Mouse (Mus musculus) lung, embryonic 14.5 days (tissue): ENCODE measurements around the gene Ccpg1. TPM values are rescaled to one million over a fixed set of nuclear protein-coding genes. Genes with fewer than 3 reads are reported as not detected.

Experiments
- ATAC-seq: fragments of 200-750 bp; cut with Nextera tagmentation; 2 replicates; pipeline ENCODE4 v1.8.0; 2017; ENCODE audit warnings: mild to moderate bottlenecking, moderate TSS enrichment, moderate library complexity; ENCODE audit not compliant: insufficient read depth
- DNase-seq: peaks from one replicate; pipeline ENCODE4 v3.0.0-alpha.2; 2015
- H3K27ac ChIP-seq: fragments of 300-500 bp; sonication (generic); 2 replicates; pipeline ENCODE4 v1.5.1; 2014; ENCODE audit warnings: low read depth, mild to moderate bottlenecking, moderate library complexity
- H3K27me3 ChIP-seq: fragments of 300-500 bp; sonication (generic); 2 replicates; pipeline ENCODE4 v1.6.1; 2014; ENCODE audit warnings: low read length, control low read depth; ENCODE audit not compliant: insufficient read depth
- H3K36me3 ChIP-seq: fragments of 300-500 bp; sonication (generic); 2 replicates; pipeline ENCODE4 v1.6.1; 2014; ENCODE audit warnings: control low read depth; ENCODE audit not compliant: insufficient read depth
- H3K4me1 ChIP-seq: fragments of 300-500 bp; sonication (generic); 2 replicates; pipeline ENCODE4 v1.6.1; 2014; ENCODE audit warnings: antibody characterized with exemption, control low read depth; ENCODE audit not compliant: insufficient read depth
- H3K4me2 ChIP-seq: fragments of 300-500 bp; sonication (generic); 2 replicates; pipeline ENCODE4 v1.6.1; 2014; ENCODE audit warnings: mild to moderate bottlenecking
- H3K4me3 ChIP-seq: fragments of 300-500 bp; sonication (generic); 2 replicates; pipeline ENCODE4 v1.5.1; 2014; ENCODE audit warnings: low read depth, low read length
- H3K9ac ChIP-seq: fragments of 300-500 bp; sonication (generic); 2 replicates; pipeline ENCODE4 v1.6.1; 2014
- H3K9me3 ChIP-seq: fragments of 300-500 bp; sonication (generic); 2 replicates; pipeline ENCODE4 v1.6.1; 2016; ENCODE audit warnings: low read depth, low read length, control low read depth
- CTCF ChIP-seq: IDR thresholded peaks from 2 replicates; pipeline ENCODE4 v1.5.1; 2016; ENCODE audit warnings: antibody characterized with exemption, low read depth
- WGBS: fragments of 180-500 bp; shearing (Covaris S2); extraction: QIAGEN DNeasy Blood & Tissue Kit; methylation state at CpG from one replicate; pipeline ENCODE4 v1.1.7; 2014; 5-methylcytosine and 5-hydroxymethylcytosine counted together
- polyA plus RNA-seq: library from polyadenylated mRNA; unstranded; fragments of >200 nt; fragmentation: Nextera tagmentation; extraction: Ambion mirVana; gene quantifications from 2 replicates; pipeline ENCODE4 v1.2.1, GENCODE M21; 2014

Gene Ccpg1
- 19.4 and 20.6 TPM in 2 replicates for polyA plus RNA-seq

DNA sequence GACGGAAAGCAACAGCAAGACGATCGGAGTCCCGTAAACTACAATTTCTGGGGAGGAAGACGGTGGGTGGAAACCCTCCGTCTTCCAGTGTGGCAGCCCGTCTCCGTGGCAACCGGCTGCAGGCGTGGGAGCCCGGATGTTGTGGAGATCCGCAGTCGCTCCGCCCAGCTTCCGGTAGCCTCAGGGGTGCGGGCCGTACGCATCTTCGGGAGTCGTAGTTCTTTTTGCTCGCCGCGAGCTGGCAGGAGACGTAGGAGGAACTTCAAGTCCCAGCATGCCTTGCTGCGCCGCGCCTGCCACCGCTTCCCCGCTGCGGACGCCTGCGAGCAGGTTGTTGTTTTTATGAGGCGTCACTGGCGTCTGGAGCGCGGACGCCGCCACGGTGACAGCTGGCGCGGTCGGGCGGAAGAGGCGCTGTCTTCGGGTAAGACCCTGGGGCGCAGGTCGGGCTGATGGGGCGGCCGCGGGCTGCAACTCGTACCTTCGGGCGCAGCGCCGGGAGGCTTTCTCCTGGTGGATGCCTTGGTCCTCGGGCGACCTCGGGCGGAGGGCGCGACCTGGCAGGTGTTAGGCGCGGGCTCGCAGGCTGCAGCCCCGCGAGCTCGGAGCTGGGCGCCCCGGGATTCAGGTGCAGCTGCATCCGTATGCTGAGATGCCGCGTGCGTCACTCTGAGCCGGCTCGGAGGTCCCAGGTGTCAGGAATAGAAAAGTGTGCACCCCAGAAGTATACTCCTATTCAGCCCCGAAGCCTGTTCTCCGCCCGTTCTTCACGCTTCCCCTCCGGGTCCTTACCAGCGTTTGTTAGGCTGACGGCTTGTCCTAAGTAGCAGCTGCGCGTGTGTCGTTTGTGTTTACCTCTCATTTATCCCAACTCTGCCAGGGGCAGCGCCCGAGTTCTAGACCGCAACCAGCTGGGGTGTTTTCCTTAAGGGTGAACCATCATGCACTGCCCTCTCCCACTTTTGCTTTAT lies at the start of gene Ccpg1, which contains the start of gene Ccpg1os:
Gene Ccpg1 (plus strand): TSS at position 180 of the 971 bp plus-strand sequence.
Gene Ccpg1os (minus strand): TSS at position 133 of the 971 bp plus-strand sequence.
- peak; percentile 98 for DNase-seq
- no peaks in the 10 kb centered on the region for H3K36me3 ChIP-seq
- H3K27ac ChIP-seq, result no peak within 1 kb of the TSS
- peak; percentile 100 for ATAC-seq
- no peaks in the 10 kb centered on the region for H3K27me3 ChIP-seq
- peak within 1 kb of the TSS; percentile 69 for H3K9ac ChIP-seq
- no peaks in the 10 kb centered on the region for H3K9me3 ChIP-seq
- H3K4me3 ChIP-seq, result peak within 1 kb of the TSS; percentile 86
- H3K4me1 ChIP-seq, result peaks cover 4% of the 10 kb centered on the region; the same call in 1 of the 2 replicates
- peak within 1 kb of the TSS; percentile 90 for H3K4me2 ChIP-seq
- TF ChIP-seq CTCF, result 0 out of 2 replicates have a peak, but pooled peaks have one; percentile 26
- under 1% methylated on average over 88 of the region's 88 CpGs for WGBS

DNA sequence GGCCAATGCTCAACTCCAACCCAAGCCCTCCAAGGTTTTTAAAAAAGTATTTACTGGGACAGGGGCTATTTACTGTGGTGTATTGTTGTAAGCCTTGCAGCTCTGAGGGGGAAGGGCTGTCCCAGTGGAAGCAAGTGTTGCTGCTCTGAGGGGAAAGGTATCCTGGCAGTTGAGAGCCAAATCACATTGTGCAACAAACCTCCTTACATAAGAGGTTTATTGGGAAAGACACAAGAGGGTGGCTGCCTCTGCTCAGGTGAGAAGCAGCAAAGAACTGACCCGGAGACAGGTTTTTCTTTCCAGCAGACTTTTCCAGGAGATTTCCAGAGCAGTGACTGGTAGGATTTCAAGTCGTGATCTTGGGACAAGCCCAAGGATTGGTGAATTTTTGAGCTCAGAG lies 48.9 kb upstream of the Ccpg1 start:
- no peak for TF ChIP-seq CTCF
- ATAC-seq (no peak), DNase-seq (no peak)
- Histone ChIP-seq H3K9ac (no peak overlapping the region), H3K27ac (no peak overlapping the region), H3K4me3 (no peak overlapping the region), H3K9me3 (no peaks in the 10 kb centered on the region), H3K27me3 (no peaks in the 10 kb centered on the region), H3K36me3 (no peaks in the 10 kb centered on the region), H3K4me2 (no peak overlapping the region), H3K4me1 (no peaks in the 10 kb centered on the region)
- 70% methylated on average over 2 of the region's 2 CpGs for WGBS

DNA sequence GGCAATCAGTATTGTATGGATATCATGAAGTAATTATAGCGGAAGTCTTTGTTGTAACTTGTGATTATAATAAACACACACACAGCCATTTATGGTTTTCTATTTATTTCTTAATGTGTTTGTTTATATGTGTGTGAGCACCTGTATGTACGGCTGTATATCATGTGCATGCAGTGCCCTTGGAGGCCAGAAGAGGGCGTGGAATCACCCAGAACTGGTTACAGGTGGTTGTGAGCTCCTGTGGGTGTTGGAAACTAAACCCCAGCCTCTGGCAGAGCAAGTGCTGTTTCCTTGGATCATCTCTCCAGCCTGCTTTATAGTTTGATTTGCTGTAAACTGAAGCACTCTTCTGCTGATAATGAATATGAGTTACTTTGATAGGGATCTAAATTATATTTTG lies 41.8 kb upstream of the Ccpg1 start:
- peak; percentile 44 for TF ChIP-seq CTCF
- Histone ChIP-seq H3K9me3 (no peaks in the 10 kb centered on the region), H3K9ac (no peak overlapping the region), H3K4me2 (no peak overlapping the region), H3K27me3 (no peaks in the 10 kb centered on the region), H3K4me1 (no peaks in the 10 kb centered on the region), H3K4me3 (no peak overlapping the region), H3K27ac (no peak overlapping the region), H3K36me3 (peaks cover 15% of the 10 kb centered on the region)
- no peak for ATAC-seq
- DNase-seq, result no peak
- 60% methylated on average over 3 of the region's 3 CpGs for WGBS

DNA sequence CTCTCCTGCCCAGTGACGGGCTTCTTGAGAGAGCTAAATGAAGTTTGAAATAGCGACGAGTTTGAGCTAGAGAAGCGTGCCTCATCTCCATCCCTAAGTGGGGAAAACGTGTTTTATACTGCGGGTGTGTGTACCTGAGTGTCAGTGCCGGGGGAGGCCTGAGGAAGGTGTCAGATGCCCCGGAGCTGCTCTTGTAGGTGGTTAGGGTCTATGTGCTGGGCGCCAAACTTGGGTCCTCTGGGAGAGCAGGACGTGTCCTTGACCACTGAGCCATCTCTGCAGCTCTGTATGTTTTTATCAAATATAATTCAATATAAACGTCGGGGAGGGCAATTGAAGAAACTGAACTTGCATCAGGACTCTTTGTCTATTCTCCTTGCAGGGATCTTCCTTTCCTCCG lies 40.9 kb upstream of the Ccpg1 start:
- TF ChIP-seq CTCF, result no peak
- H3K36me3 ChIP-seq, result peaks cover 15% of the 10 kb centered on the region
- ATAC-seq (no peak), DNase-seq (no peak)
- no peaks in the 10 kb centered on the region for H3K27me3 ChIP-seq
- no peak overlapping the region for H3K27ac ChIP-seq
- H3K4me1 ChIP-seq, result no peaks in the 10 kb centered on the region
- no peak overlapping the region for H3K4me3 ChIP-seq
- no peak overlapping the region for H3K9ac ChIP-seq
- no peaks in the 10 kb centered on the region for H3K9me3 ChIP-seq
- no peak overlapping the region for H3K4me2 ChIP-seq
- 88% methylated on average over 13 of the region's 13 CpGs for WGBS

DNA sequence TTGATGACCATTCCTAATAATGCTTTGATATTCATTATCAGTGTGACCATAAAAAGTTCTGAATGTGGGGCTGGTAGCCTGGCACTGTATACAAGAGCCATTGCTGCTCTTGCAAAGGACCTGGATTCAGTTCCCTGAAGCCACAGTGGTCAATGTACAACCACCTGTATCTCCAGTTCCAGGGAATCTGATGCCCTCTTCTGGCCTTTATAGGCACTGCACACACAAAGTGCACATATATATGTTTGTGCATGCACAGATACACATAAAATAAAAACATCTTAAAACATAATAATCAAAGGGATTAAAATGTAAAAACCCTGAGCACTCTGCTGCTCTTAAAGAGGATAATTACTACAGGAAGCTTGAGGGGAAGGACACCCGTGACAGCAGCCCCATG lies 38.2 kb upstream of the Ccpg1 start:
- Histone ChIP-seq H3K27me3 (no peaks in the 10 kb centered on the region), H3K4me1 (no peaks in the 10 kb centered on the region)
- TF ChIP-seq CTCF, result 0 out of 2 replicates have a peak, but pooled peaks have one; percentile 29

DNA sequence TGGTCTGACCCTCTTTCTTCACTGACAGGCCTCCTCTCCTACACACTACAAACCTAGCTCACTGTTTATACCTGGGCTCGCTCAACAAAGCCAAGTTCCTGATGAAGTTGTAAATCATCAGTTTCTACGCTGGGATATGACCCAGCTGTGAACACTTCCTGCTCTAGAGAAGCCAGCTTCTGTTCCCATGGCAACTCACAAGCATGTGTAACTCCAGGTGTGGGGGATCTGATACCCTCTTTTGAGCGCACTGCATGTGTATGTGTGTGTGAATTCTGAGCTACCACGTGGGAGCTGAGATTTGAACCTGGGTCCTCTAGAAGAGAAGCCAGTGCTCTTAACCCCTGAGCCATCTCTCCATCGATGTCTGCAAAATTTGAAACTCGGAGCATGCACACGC lies 35.7 kb upstream of the Ccpg1 start:
- 61% methylated on average over 7 of the region's 7 CpGs for WGBS
- no peak for ATAC-seq

More for the DNA sequence above, 38.2 kb upstream of the Ccpg1 start:
- 91% methylated on average over 1 of the region's 1 CpGs for WGBS
- Histone ChIP-seq H3K4me3 (no peak overlapping the region), H3K9me3 (no peaks in the 10 kb centered on the region), H3K4me2 (no peak overlapping the region), H3K27ac (no peak overlapping the region), H3K9ac (no peak overlapping the region), H3K36me3 (peaks cover 15% of the 10 kb centered on the region)
- no peak for DNase-seq
- no peak for ATAC-seq

DNA sequence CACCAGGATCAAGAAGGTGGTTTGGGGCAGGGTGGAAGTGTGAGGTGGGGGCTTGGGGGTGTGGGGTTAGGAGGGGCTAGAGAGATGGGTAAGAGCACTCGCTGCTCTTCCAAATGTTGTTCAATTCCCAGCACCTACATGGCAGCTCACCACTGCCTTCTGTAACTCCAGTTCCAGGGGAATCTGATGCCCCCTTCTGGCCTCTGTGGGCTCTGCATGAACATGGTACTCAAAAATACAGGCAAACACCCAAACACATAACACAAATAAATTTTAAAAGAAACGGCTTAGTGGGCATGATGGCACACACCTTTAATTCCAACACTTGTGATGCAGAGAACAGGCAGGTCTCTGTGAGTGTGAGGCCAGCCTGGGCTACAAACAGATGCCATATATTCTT lies 30.5 kb upstream of the Ccpg1 start:
- WGBS, result 39% methylated on average over 2 of the region's 2 CpGs
- ATAC-seq, result no peak
- no peaks in the 10 kb centered on the region for H3K9me3 ChIP-seq
- peak; percentile 48 for TF ChIP-seq CTCF
- H3K4me1 ChIP-seq, result peaks cover 4% of the 10 kb centered on the region; the same call in 1 of the 2 replicates
- no peaks in the 10 kb centered on the region for H3K36me3 ChIP-seq
- no peak overlapping the region for H3K27ac ChIP-seq
- no peaks in the 10 kb centered on the region for H3K27me3 ChIP-seq
- H3K4me3 ChIP-seq, result no peak overlapping the region
- H3K4me2 ChIP-seq, result no peak overlapping the region
- H3K9ac ChIP-seq, result no peak overlapping the region
- peak; percentile 68 for DNase-seq

More for the DNA sequence above, 35.7 kb upstream of the Ccpg1 start:
- Histone ChIP-seq H3K4me3 (no peak overlapping the region), H3K9me3 (no peaks in the 10 kb centered on the region), H3K27me3 (no peaks in the 10 kb centered on the region), H3K27ac (no peak overlapping the region), H3K9ac (no peak overlapping the region), H3K4me1 (no peaks in the 10 kb centered on the region), H3K36me3 (peaks cover 11% of the 10 kb centered on the region), H3K4me2 (no peak overlapping the region)
- no peak for DNase-seq
- TF ChIP-seq CTCF, result no peak
